Mouse (Mus musculus) intestine, embryonic 15.5 days (tissue): ENCODE results near the gene Cldn7. TPM values are rescaled to one million over a fixed set of nuclear protein-coding genes. Genes with fewer than 3 reads are reported as not detected.
A peak's percentile ranks its signal among the peaks of the same experiment; 100 is the strongest.

Experiments used
- ATAC-seq: fragments of 200-750 bp; cut with Nextera tagmentation; 2 replicates; pipeline ENCODE4 v1.8.0; 2017; ENCODE audit warnings: moderate TSS enrichment, moderate library complexity
- H3K27ac ChIP-seq: fragments of 300-500 bp; sonication (generic); 2 replicates; pipeline ENCODE4 v1.5.1; 2015; ENCODE audit warnings: mild to moderate bottlenecking, inconsistent platforms
- H3K27me3 ChIP-seq: fragments of 300-500 bp; sonication (generic); replicated peaks from 2 replicates; pipeline ENCODE4 v1.6.1; 2015; ENCODE audit warnings: inconsistent platforms
- H3K36me3 ChIP-seq: fragments of 300-500 bp; sonication (generic); 2 replicates; pipeline ENCODE4 v1.6.1; 2015; ENCODE audit warnings: inconsistent platforms
- H3K4me1 ChIP-seq: fragments of 300-500 bp; sonication (generic); replicated peaks from 2 replicates; pipeline ENCODE4 v1.6.1; 2015; ENCODE audit warnings: inconsistent platforms
- H3K4me2 ChIP-seq: fragments of 300-500 bp; sonication (generic); replicated peaks from 2 replicates; pipeline ENCODE4 v1.6.1; 2015; ENCODE audit warnings: mild to moderate bottlenecking, inconsistent platforms
- H3K4me3 ChIP-seq: fragments of 300-500 bp; sonication (generic); replicated peaks from 2 replicates; pipeline ENCODE4 v1.5.1; 2015; ENCODE audit warnings: inconsistent platforms
- H3K9ac ChIP-seq: fragments of 300-500 bp; sonication (generic); 2 replicates; pipeline ENCODE4 v1.6.1; 2015; ENCODE audit warnings: inconsistent platforms
- H3K9me3 ChIP-seq: fragments of 300-500 bp; sonication (generic); 2 replicates; pipeline ENCODE4 v1.6.1; 2016; ENCODE audit warnings: inconsistent platforms
- WGBS: fragments of 180-500 bp; shearing (Covaris S2); methylation state at CpG from one replicate; pipeline ENCODE4 v1.1.7; 2015; 5-methylcytosine and 5-hydroxymethylcytosine counted together
- polyA plus RNA-seq: library from polyadenylated mRNA; unstranded; fragments of >200 nt; fragmentation: Nextera tagmentation; extraction: Ambion mirVana; gene quantifications from 2 replicates; pipeline ENCODE4 v1.2.1, GENCODE M21; 2015

The Cldn7 gene
- polyA plus RNA-seq, 1 experiment from 2014 or later, result 977 TPM

GRCm38 (mm10) chr11:69936156-69936555 is 28.4 kb upstream of the Cldn7 start:
- Histone ChIP-seq H3K27ac (no peak overlapping the region), H3K9me3 (no peaks in the 10 kb centered on the region), H3K4me2 (peak overlapping the region; percentile 100), H3K4me3 (peak overlapping the region; percentile 54), H3K36me3 (no peaks in the 10 kb centered on the region), H3K27me3 (peaks cover 8% of the 10 kb centered on the region; the same call in 1 of the 2 replicates), H3K4me1 (peaks cover 37% of the 10 kb centered on the region), H3K9ac (peak overlapping the region; percentile 52)
- WGBS, result under 1% methylated on average over 21 of the region's 30 CpGs
- peak; percentile 26 for ATAC-seq

GRCm38 (mm10) chr11:69936714-69937347 is 27.7 kb upstream of the Cldn7 start:
- Histone ChIP-seq H3K9ac (peak overlapping the region; percentile 52), H3K4me1 (peaks cover 37% of the 10 kb centered on the region), H3K27ac (peak overlapping the region; percentile 14; the same call in 1 of the 2 replicates), H3K9me3 (no peaks in the 10 kb centered on the region), H3K4me2 (peak overlapping the region; percentile 100), H3K4me3 (peak overlapping the region; percentile 54), H3K27me3 (peaks cover 8% of the 10 kb centered on the region; the same call in 1 of the 2 replicates), H3K36me3 (no peaks in the 10 kb centered on the region)
- 33% methylated on average over 9 of the region's 9 CpGs for WGBS
- no peak for ATAC-seq

- Histone ChIP-seq H3K27me3 (peaks cover 8% of the 10 kb centered on the region; the same call in 1 of the 2 replicates), H3K4me3 (no peak overlapping the region; the same call in 1 of the 2 replicates), H3K9me3 (no peaks in the 10 kb centered on the region), H3K9ac (no peak overlapping the region), H3K27ac (peak overlapping the region; percentile 14; the same call in 1 of the 2 replicates), H3K36me3 (no peaks in the 10 kb centered on the region), H3K4me1 (peaks cover 37% of the 10 kb centered on the region), H3K4me2 (peak overlapping the region; percentile 100; the same call in 1 of the 2 replicates)
- ATAC-seq, result no peak
- 30% methylated on average over 4 of the region's 4 CpGs for WGBS
These were observed 27.2 kb upstream of the Cldn7 start for GRCm38 (mm10) chr11:69937385-69937784.

DNA sequence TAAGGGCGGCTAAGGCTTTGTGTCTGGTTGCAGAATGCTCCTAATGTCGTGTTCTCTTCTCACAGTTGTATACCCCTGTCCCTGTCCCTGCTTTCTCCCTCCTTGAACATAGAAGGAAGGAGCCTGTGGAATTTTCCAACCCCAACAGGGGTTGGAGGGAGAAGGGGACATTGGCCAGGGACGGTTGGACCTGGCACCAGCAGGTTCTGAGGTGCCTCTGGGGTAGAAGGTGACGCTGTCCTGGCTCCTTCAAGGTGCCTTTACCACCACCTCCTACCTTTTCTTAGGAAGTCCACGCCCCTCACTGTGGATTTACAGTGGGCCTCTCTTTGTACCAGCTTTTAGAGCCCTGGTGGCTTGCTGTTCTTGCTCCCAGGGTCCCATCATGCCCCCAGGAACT is 26.7 kb upstream of the Cldn7 start:
- no peak overlapping the region for H3K9ac ChIP-seq
- H3K4me2 ChIP-seq, result peak overlapping the region; percentile 100; the same call in 1 of the 2 replicates
- no peak overlapping the region for H3K27ac ChIP-seq
- WGBS, result 76% methylated on average over 5 of the region's 5 CpGs
- no peak for ATAC-seq
- peaks cover 37% of the 10 kb centered on the region for H3K4me1 ChIP-seq
- H3K9me3 ChIP-seq, result no peaks in the 10 kb centered on the region
- H3K27me3 ChIP-seq, result peaks cover 8% of the 10 kb centered on the region; the same call in 1 of the 2 replicates
- H3K4me3 ChIP-seq, result no peak overlapping the region
- no peaks in the 10 kb centered on the region for H3K36me3 ChIP-seq

DNA sequence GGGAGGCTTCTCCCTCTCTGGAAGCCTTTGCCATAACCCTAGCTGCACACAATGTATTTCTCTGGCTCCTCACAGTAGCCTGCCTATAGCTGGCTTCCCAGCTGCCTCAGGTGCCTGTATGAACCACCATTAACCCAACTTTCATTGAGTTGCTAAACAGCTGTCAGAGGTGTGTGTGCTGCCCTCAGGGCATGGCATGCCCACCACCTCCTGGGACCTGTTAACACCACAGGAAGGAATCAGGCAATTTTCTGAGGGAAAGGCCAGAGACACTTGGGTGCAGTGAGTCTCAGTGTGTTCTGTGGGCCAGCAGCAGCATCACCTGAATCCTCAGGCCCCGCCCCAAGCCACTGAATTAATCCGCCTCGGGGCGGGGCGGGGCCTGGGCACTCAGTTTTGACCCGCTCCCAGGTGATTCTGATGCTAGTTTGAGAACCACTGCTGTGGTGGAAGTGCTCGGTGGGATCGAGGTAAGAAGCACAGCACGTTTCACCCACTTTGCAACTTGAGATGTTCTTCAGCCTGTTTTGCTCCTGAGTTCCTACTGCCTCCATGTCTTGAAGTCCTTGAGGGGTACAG is 26.1 kb upstream of the Cldn7 start:
- no peak for ATAC-seq
- no peaks in the 10 kb centered on the region for H3K9me3 ChIP-seq
- no peaks in the 10 kb centered on the region for H3K36me3 ChIP-seq
- no peak overlapping the region for H3K4me2 ChIP-seq
- peaks cover 8% of the 10 kb centered on the region; the same call in 1 of the 2 replicates for H3K27me3 ChIP-seq
- H3K27ac ChIP-seq, result no peak overlapping the region
- no peak overlapping the region for H3K4me3 ChIP-seq
- H3K9ac ChIP-seq, result no peak overlapping the region
- WGBS, result 37% methylated on average over 9 of the region's 9 CpGs
- peaks cover 37% of the 10 kb centered on the region for H3K4me1 ChIP-seq

DNA sequence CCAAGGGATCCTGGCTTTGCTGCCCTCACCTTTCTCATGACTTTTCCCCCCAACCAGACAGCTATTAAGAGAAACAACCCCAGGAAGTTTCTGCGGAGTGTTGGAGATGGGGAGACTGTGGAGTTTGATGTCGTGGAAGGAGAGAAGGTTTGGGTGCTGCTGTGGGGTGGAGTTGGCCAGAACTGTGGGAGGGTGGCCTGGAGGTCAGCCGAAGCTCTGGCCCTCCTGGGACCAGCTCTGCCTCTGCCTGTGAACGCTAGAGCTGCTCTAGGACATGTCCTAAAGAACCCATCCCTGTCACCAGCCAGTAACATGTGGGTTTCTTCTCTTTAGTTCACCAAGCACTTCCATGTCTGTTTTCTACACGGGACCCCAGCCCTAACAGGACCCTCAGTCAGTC is 25.4 kb upstream of the Cldn7 start:
- peaks cover 35% of the 10 kb centered on the region for H3K4me1 ChIP-seq
- WGBS, result 67% methylated on average over 5 of the region's 5 CpGs
- H3K9ac ChIP-seq, result no peak overlapping the region

DNA sequence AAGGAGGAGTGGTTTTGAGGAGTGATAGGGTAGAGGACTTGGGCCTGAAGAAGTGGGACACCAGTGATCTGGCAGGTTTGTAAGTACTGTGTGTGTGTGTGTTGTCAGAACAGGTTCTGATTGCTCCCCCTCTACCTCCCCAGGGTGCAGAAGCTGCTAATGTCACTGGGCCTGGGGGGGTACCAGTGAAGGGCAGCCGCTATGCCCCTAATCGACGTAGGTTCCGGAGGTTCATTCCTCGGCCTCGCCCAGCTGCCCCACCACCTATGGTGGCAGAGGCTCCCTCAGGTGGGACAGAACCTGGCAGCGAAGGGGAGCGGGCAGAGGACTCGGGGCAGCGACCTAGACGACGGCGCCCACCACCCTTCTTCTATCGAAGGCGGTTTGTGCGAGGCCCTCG is 24.8 kb upstream of the Cldn7 start:
- WGBS, result 95% methylated on average over 17 of the region's 17 CpGs
- no peak for ATAC-seq
- H3K27ac ChIP-seq, result no peak overlapping the region
- no peak overlapping the region for H3K4me3 ChIP-seq
- H3K4me2 ChIP-seq, result no peak overlapping the region
- H3K4me1 ChIP-seq, result peaks cover 30% of the 10 kb centered on the region
- no peaks in the 10 kb centered on the region for H3K9me3 ChIP-seq
- H3K27me3 ChIP-seq, result peaks cover 8% of the 10 kb centered on the region; the same call in 1 of the 2 replicates
- H3K36me3 ChIP-seq, result no peaks in the 10 kb centered on the region
- H3K9ac ChIP-seq, result no peak overlapping the region

More for the DNA sequence above, 25.4 kb upstream of the Cldn7 start:
- ATAC-seq, result no peak
- Histone ChIP-seq H3K36me3 (no peaks in the 10 kb centered on the region), H3K4me2 (no peak overlapping the region), H3K27me3 (peaks cover 8% of the 10 kb centered on the region; the same call in 1 of the 2 replicates), H3K9me3 (no peaks in the 10 kb centered on the region), H3K4me3 (no peak overlapping the region), H3K27ac (no peak overlapping the region)

DNA sequence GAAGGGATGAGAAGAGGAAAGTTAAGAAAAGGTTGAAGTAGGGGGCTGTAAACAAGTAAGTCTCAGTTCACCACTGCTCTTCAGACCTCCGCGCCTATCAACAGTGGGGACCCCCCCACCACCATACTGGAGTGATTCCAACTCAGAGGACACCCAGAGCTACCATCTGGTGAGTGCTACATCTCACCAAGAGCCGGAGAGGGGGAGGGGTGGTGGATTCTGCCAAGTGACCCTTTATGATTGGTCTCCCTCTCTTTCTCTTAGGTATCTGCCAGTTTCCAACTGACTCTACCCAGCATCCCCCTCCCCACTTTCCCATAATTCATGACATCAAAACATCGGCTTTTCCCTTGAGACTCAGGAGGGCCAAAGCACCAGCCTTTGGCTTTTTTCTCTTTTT is 23.6 kb upstream of the Cldn7 start:
- H3K27ac ChIP-seq, result no peak overlapping the region
- H3K4me3 ChIP-seq, result no peak overlapping the region
- no peak overlapping the region for H3K4me2 ChIP-seq
- no peak overlapping the region for H3K9ac ChIP-seq
- ATAC-seq, result no peak
- no peaks in the 10 kb centered on the region for H3K9me3 ChIP-seq
- WGBS, result 71% methylated on average over 4 of the region's 4 CpGs
- peaks cover 23% of the 10 kb centered on the region for H3K4me1 ChIP-seq
- H3K36me3 ChIP-seq, result peaks cover 6% of the 10 kb centered on the region; the same call in 1 of the 2 replicates
- H3K27me3 ChIP-seq, result peaks cover 5% of the 10 kb centered on the region; the same call in 1 of the 2 replicates

GRCm38 (mm10) chr11:69945216-69945615 is 19.4 kb upstream of the Cldn7 start:
- no peak overlapping the region for H3K9ac ChIP-seq
- peak overlapping the region; percentile 78; the same call in 1 of the 2 replicates for H3K4me2 ChIP-seq
- no peak for ATAC-seq
- no peaks in the 10 kb centered on the region for H3K9me3 ChIP-seq
- H3K27ac ChIP-seq, result no peak overlapping the region
- 78% methylated on average over 13 of the region's 13 CpGs for WGBS
- H3K4me3 ChIP-seq, result no peak overlapping the region
- H3K36me3 ChIP-seq, result peaks cover 6% of the 10 kb centered on the region; the same call in 1 of the 2 replicates
- H3K4me1 ChIP-seq, result peaks cover 12% of the 10 kb centered on the region; the same call in 1 of the 2 replicates
- no peaks in the 10 kb centered on the region for H3K27me3 ChIP-seq

GRCm38 (mm10) chr11:69945997-69946891 is 18.3 kb upstream of the Cldn7 start:
- Histone ChIP-seq H3K9ac (peak overlapping the region; percentile 10; the same call in 1 of the 2 replicates), H3K4me3 (peak overlapping the region; percentile 48; the same call in 1 of the 2 replicates), H3K9me3 (no peaks in the 10 kb centered on the region), H3K27me3 (no peaks in the 10 kb centered on the region), H3K4me1 (peaks cover 12% of the 10 kb centered on the region; the same call in 1 of the 2 replicates), H3K4me2 (peak overlapping the region; percentile 78), H3K27ac (0 out of 2 replicates have a peak overlapping the region, but pooled peaks have one; percentile 72), H3K36me3 (peaks cover 6% of the 10 kb centered on the region; the same call in 1 of the 2 replicates)
- ATAC-seq, result no peak
- WGBS, result 82% methylated on average over 16 of the region's 18 CpGs

- Histone ChIP-seq H3K27me3 (no peaks in the 10 kb centered on the region), H3K4me1 (peaks cover 12% of the 10 kb centered on the region; the same call in 1 of the 2 replicates), H3K4me3 (peak overlapping the region; percentile 48), H3K36me3 (peaks cover 6% of the 10 kb centered on the region; the same call in 1 of the 2 replicates), H3K9me3 (no peaks in the 10 kb centered on the region), H3K4me2 (peak overlapping the region; percentile 78), H3K27ac (peak overlapping the region; percentile 72), H3K9ac (peak overlapping the region; percentile 44)
- peak; percentile 53 for ATAC-seq
- WGBS, result 5% methylated on average over 29 of the region's 29 CpGs
These were observed 17.1 kb upstream of the Cldn7 start for GRCm38 (mm10) chr11:69947337-69948065.
